Mouse (Mus musculus): ENCODE measurements around the gene Asic4. TPM values are rescaled to one million over a fixed set of nuclear protein-coding genes. Genes with fewer than 3 reads are reported as not detected.

Asic4 gene
- polyA plus RNA-seq, 1 experiment: 0.05 TPM

- Histone ChIP-seq H3K36me3 (ENCODE audit: control insufficient read depth, insufficient read depth) (peaks cover 36% of the 10 kb centered on the region), H3K27me3 (ENCODE audit: control insufficient read depth, insufficient read depth, insufficient read length) (no peaks in the 10 kb centered on the region), H3K79me3 (ENCODE audit: low read depth) (no peaks in the 10 kb centered on the region), H3K79me2 (ENCODE audit: control insufficient read depth, insufficient read depth) (no peaks in the 10 kb centered on the region), H3K4me3 (ENCODE audit: insufficient read depth, poor library complexity, severe bottlenecking) (no peak overlapping the region), H3ac (ENCODE audit: control insufficient read depth, insufficient read length, low read depth) (no peak overlapping the region)
- no peak for TF ChIP-seq MYOD1 (IDR thresholded peaks at IDR 0.05; ENCODE audit: control insufficient read depth, insufficient read length, low read depth)
- TF ChIP-seq MYOG (IDR thresholded peaks at IDR 0.05; ENCODE audit: control insufficient read depth, extremely low read depth, insufficient read length): no peak
- TF ChIP-seq CEBPB (IDR thresholded peaks at IDR 0.05; ENCODE audit: low read depth): no peak
- TF ChIP-seq MAX (IDR thresholded peaks at IDR 0.05): no peak
- TF ChIP-seq FOSL1 (IDR thresholded peaks at IDR 0.05; ENCODE audit: insufficient read depth, low read length, poor library complexity, severe bottlenecking): no peak
- TF ChIP-seq USF1 (IDR thresholded peaks at IDR 0.05; ENCODE audit: low read depth): no peak
- TF ChIP-seq CTCF (IDR thresholded peaks at IDR 0.05; ENCODE audit: control insufficient read depth, insufficient read depth, insufficient read length): no peak
Measured at GRCm38 (mm10) chr1:75408210-75408609, 42.0 kb upstream of the Asic4 start.

- TF ChIP-seq CEBPB (IDR thresholded peaks at IDR 0.05; ENCODE audit: low read depth) (no peak), CTCF (IDR thresholded peaks at IDR 0.05; ENCODE audit: control insufficient read depth, insufficient read depth, insufficient read length) (no peak), MYOD1 (IDR thresholded peaks at IDR 0.05; ENCODE audit: control insufficient read depth, insufficient read length, low read depth) (no peak), MAX (IDR thresholded peaks at IDR 0.05) (no peak), USF1 (IDR thresholded peaks at IDR 0.05; ENCODE audit: low read depth) (no peak), MYOG (IDR thresholded peaks at IDR 0.05; ENCODE audit: control insufficient read depth, extremely low read depth, insufficient read length) (no peak), FOSL1 (IDR thresholded peaks at IDR 0.05; ENCODE audit: insufficient read depth, low read length, poor library complexity, severe bottlenecking) (no peak)
- no peaks in the 10 kb centered on the region for H3K79me2 ChIP-seq (ENCODE audit: control insufficient read depth, insufficient read depth)
- no peak overlapping the region for H3ac ChIP-seq (ENCODE audit: control insufficient read depth, insufficient read length, low read depth)
- H3K4me3 ChIP-seq (ENCODE audit: insufficient read depth, poor library complexity, severe bottlenecking): no peak overlapping the region
- no peaks in the 10 kb centered on the region for H3K79me3 ChIP-seq (ENCODE audit: low read depth)
- H3K27me3 ChIP-seq (ENCODE audit: control insufficient read depth, insufficient read depth, insufficient read length): no peaks in the 10 kb centered on the region
- peaks cover 36% of the 10 kb centered on the region for H3K36me3 ChIP-seq (ENCODE audit: control insufficient read depth, insufficient read depth)
Measured at GRCm38 (mm10) chr1:75409950-75410349, 40.3 kb upstream of the Asic4 start.

- H3ac ChIP-seq (ENCODE audit: control insufficient read depth, insufficient read length, low read depth): no peak overlapping the region
- no peaks in the 10 kb centered on the region for H3K79me2 ChIP-seq (ENCODE audit: control insufficient read depth, insufficient read depth)
- no peaks in the 10 kb centered on the region for H3K27me3 ChIP-seq (ENCODE audit: control insufficient read depth, insufficient read depth, insufficient read length)
- H3K36me3 ChIP-seq (ENCODE audit: control insufficient read depth, insufficient read depth): peaks cover 26% of the 10 kb centered on the region
- H3K79me3 ChIP-seq (ENCODE audit: low read depth): no peaks in the 10 kb centered on the region
- H3K4me3 ChIP-seq (ENCODE audit: insufficient read depth, poor library complexity, severe bottlenecking): no peak overlapping the region
- TF ChIP-seq CTCF (IDR thresholded peaks at IDR 0.05; ENCODE audit: control insufficient read depth, insufficient read depth, insufficient read length): no peak
- no peak for TF ChIP-seq FOSL1 (IDR thresholded peaks at IDR 0.05; ENCODE audit: insufficient read depth, low read length, poor library complexity, severe bottlenecking)
- TF ChIP-seq CEBPB (IDR thresholded peaks at IDR 0.05; ENCODE audit: low read depth): no peak
- no peak for TF ChIP-seq USF1 (IDR thresholded peaks at IDR 0.05; ENCODE audit: low read depth)
- TF ChIP-seq MYOG (IDR thresholded peaks at IDR 0.05; ENCODE audit: control insufficient read depth, extremely low read depth, insufficient read length): no peak
- no peak for TF ChIP-seq MYOD1 (IDR thresholded peaks at IDR 0.05; ENCODE audit: control insufficient read depth, insufficient read length, low read depth)
Measured at GRCm38 (mm10) chr1:75412196-75412595, 38.0 kb upstream of the Asic4 start.

- H3K79me2 ChIP-seq (ENCODE audit: control insufficient read depth, insufficient read depth): no peaks in the 10 kb centered on the region
- no peaks in the 10 kb centered on the region for H3K27me3 ChIP-seq (ENCODE audit: control insufficient read depth, insufficient read depth, insufficient read length)
- no peaks in the 10 kb centered on the region for H3K79me3 ChIP-seq (ENCODE audit: low read depth)
- peaks cover 32% of the 10 kb centered on the region for H3K36me3 ChIP-seq (ENCODE audit: control insufficient read depth, insufficient read depth)
- TF ChIP-seq CTCF (IDR thresholded peaks at IDR 0.05; ENCODE audit: control insufficient read depth, insufficient read depth, insufficient read length) (peak; percentile 27), MAX (IDR thresholded peaks at IDR 0.05) (no peak)
- no peak overlapping the region for H3K4me3 ChIP-seq (ENCODE audit: insufficient read depth, poor library complexity, severe bottlenecking)
- H3ac ChIP-seq (ENCODE audit: control insufficient read depth, insufficient read length, low read depth): no peak overlapping the region
Measured at GRCm38 (mm10) chr1:75413749-75414148, 36.5 kb upstream of the Asic4 start.

- Histone ChIP-seq H3ac (ENCODE audit: control insufficient read depth, insufficient read length, low read depth) (no peak overlapping the region), H3K79me2 (ENCODE audit: control insufficient read depth, insufficient read depth) (no peaks in the 10 kb centered on the region), H3K79me3 (ENCODE audit: low read depth) (no peaks in the 10 kb centered on the region), H3K27me3 (ENCODE audit: control insufficient read depth, insufficient read depth, insufficient read length) (no peaks in the 10 kb centered on the region), H3K4me3 (ENCODE audit: insufficient read depth, poor library complexity, severe bottlenecking) (no peak overlapping the region), H3K36me3 (ENCODE audit: control insufficient read depth, insufficient read depth) (peaks cover 22% of the 10 kb centered on the region)
- TF ChIP-seq MAX (IDR thresholded peaks at IDR 0.05) (no peak), FOSL1 (IDR thresholded peaks at IDR 0.05; ENCODE audit: insufficient read depth, low read length, poor library complexity, severe bottlenecking) (no peak), CTCF (IDR thresholded peaks at IDR 0.05; ENCODE audit: control insufficient read depth, insufficient read depth, insufficient read length) (no peak), MYOD1 (IDR thresholded peaks at IDR 0.05; ENCODE audit: control insufficient read depth, insufficient read length, low read depth) (no peak), MYOG (IDR thresholded peaks at IDR 0.05; ENCODE audit: control insufficient read depth, extremely low read depth, insufficient read length) (no peak), CEBPB (IDR thresholded peaks at IDR 0.05; ENCODE audit: low read depth) (no peak), USF1 (IDR thresholded peaks at IDR 0.05; ENCODE audit: low read depth) (no peak)
Measured at GRCm38 (mm10) chr1:75421794-75422193, 28.4 kb upstream of the Asic4 start.

- H3K4me3 ChIP-seq (ENCODE audit: insufficient read depth, poor library complexity, severe bottlenecking): no peak overlapping the region
- no peaks in the 10 kb centered on the region for H3K79me2 ChIP-seq (ENCODE audit: control insufficient read depth, insufficient read depth)
- H3K79me3 ChIP-seq (ENCODE audit: low read depth): no peaks in the 10 kb centered on the region
- H3K36me3 ChIP-seq (ENCODE audit: control insufficient read depth, insufficient read depth): peaks cover 22% of the 10 kb centered on the region
- no peak for TF ChIP-seq FOSL1 (IDR thresholded peaks at IDR 0.05; ENCODE audit: insufficient read depth, low read length, poor library complexity, severe bottlenecking)
- no peak for TF ChIP-seq MYOD1 (IDR thresholded peaks at IDR 0.05; ENCODE audit: control insufficient read depth, insufficient read length, low read depth)
- TF ChIP-seq USF1 (IDR thresholded peaks at IDR 0.05; ENCODE audit: low read depth): no peak
- TF ChIP-seq CTCF (IDR thresholded peaks at IDR 0.05; ENCODE audit: control insufficient read depth, insufficient read depth, insufficient read length): no peak
- no peak for TF ChIP-seq MYOG (IDR thresholded peaks at IDR 0.05; ENCODE audit: control insufficient read depth, extremely low read depth, insufficient read length)
- no peak for TF ChIP-seq MAX (IDR thresholded peaks at IDR 0.05)
- TF ChIP-seq CEBPB (IDR thresholded peaks at IDR 0.05; ENCODE audit: low read depth): no peak
- H3ac ChIP-seq (ENCODE audit: control insufficient read depth, insufficient read length, low read depth): no peak overlapping the region
- H3K27me3 ChIP-seq (ENCODE audit: control insufficient read depth, insufficient read depth, insufficient read length): no peaks in the 10 kb centered on the region
Measured at GRCm38 (mm10) chr1:75422216-75422822, 27.9 kb upstream of the Asic4 start.

Data from C2C12 (cell line).